Mouse (Mus musculus): ENCODE results near the gene Pdlim5. TPM values are rescaled to one million over a fixed set of nuclear protein-coding genes. Genes with fewer than 3 reads are reported as not detected.
A peak's percentile ranks its signal among the peaks of the same experiment; 100 is the strongest.

Pdlim5 gene
- polyA plus RNA-seq (2011; ENCODE audit: insufficient read depth, insufficient read length, low read depth, missing spikeins), result 37.9 and 45.2 TPM in 2 replicates

DNA sequence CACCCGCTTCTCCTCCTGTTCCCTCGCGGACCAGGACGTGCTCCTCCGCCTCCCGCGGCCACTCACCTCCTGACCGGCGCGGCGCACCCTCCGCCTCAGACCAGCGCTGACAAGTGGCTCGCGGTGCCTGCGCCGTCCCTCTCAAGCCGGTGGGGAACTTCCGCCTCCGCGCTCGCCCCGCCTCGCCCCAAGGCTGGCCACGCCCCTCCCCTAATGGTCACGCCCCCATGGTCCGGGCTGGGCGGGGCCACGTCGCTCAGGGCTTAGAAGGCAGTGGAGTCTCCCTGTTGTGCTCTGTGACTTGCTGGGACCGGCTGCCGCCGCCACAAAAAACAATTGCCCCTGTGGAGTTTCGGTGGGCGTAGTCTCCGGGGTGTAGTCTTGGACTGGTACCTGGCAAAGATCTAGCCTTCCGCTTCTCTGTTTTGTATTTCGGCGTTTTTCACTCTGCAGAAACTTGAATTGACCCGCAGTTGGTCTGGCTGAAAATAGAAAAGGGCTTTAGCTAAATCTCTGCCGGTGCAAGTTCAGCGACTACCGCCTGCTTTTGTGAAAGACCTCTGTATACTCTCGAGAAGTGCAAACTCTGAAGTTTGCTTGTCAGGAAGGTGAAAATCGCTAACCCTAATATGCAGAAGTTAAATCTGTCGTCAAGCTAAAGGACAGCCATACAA, at the start of gene Pdlim5:
TSS of gene Pdlim5 (minus strand) at position 177 of the 674 bp plus-strand sequence.
- Histone ChIP-seq H3K4me1 (ENCODE audit: control insufficient read depth, insufficient read depth, low read length) (no peaks in the 10 kb centered on the region), H3K27me3 (ENCODE audit: control insufficient read depth, insufficient read depth, low read length, poor library complexity, severe bottlenecking) (no peaks in the 10 kb centered on the region), H3K9me3 (replicated peaks; ENCODE audit: control insufficient read depth, insufficient read depth, low read length, poor library complexity, severe bottlenecking) (no peaks in the 10 kb centered on the region), H3K27ac (ENCODE audit: insufficient read depth, low read length) (peak within 1 kb of the TSS; percentile 86), H3K36me3 (ENCODE audit: control insufficient read depth, insufficient read depth, low read length, poor library complexity, severe bottlenecking) (peaks cover 4% of the 10 kb centered on the region; the same call in 1 of the 2 replicates), H3K9ac (ENCODE audit: low read depth, poor library complexity, severe bottlenecking) (peak within 1 kb of the TSS; percentile 52), H3K4me3 (ENCODE audit: low read depth, low read length) (peak within 1 kb of the TSS; percentile 89)
- peak; percentile 79 for TF ChIP-seq EP300 (IDR thresholded peaks at IDR 0.05; ENCODE audit: insufficient read depth, low read depth, low read length)
- TF ChIP-seq POLR2A (IDR thresholded peaks at IDR 0.05; ENCODE audit: insufficient read depth, low read length), result peak; percentile 51
- no peak for TF ChIP-seq CTCF (IDR thresholded peaks at IDR 0.05; ENCODE audit: low read depth, low read length)

DNA sequence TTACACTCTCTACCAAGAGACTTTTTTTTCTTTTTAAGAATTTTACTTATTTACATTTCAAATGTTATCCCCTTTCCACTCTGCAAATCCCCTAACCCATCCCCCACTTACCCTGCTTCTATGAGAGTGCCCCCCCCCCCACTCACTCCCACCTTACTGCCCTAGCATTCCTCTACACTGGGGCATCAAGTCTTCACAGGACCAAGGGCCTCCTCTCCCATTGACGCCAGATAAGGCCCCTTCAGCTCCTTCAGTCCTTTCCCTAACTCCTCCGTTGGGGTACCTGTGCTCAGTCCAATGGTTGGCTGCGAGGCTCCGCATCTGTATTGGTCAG, 48.2 kb upstream of the Pdlim5 start:
- no peaks in the 10 kb centered on the region for H3K4me1 ChIP-seq (ENCODE audit: control insufficient read depth, insufficient read depth, low read length)
- H3K27me3 ChIP-seq (ENCODE audit: control insufficient read depth, insufficient read depth, low read length, poor library complexity, severe bottlenecking), result no peaks in the 10 kb centered on the region
- no peaks in the 10 kb centered on the region for H3K36me3 ChIP-seq (ENCODE audit: control insufficient read depth, insufficient read depth, low read length, poor library complexity, severe bottlenecking)
- TF ChIP-seq CTCF (IDR thresholded peaks at IDR 0.05; ENCODE audit: low read depth, low read length) (no peak), EP300 (IDR thresholded peaks at IDR 0.05; ENCODE audit: insufficient read depth, low read depth, low read length) (no peak)
- H3K4me3 ChIP-seq (ENCODE audit: low read depth, low read length), result no peak overlapping the region
- H3K9me3 ChIP-seq (replicated peaks; ENCODE audit: control insufficient read depth, insufficient read depth, low read length, poor library complexity, severe bottlenecking), result no peaks in the 10 kb centered on the region
- H3K27ac ChIP-seq (ENCODE audit: insufficient read depth, low read length), result no peak overlapping the region
- no peak overlapping the region for H3K9ac ChIP-seq (ENCODE audit: low read depth, poor library complexity, severe bottlenecking)

DNA sequence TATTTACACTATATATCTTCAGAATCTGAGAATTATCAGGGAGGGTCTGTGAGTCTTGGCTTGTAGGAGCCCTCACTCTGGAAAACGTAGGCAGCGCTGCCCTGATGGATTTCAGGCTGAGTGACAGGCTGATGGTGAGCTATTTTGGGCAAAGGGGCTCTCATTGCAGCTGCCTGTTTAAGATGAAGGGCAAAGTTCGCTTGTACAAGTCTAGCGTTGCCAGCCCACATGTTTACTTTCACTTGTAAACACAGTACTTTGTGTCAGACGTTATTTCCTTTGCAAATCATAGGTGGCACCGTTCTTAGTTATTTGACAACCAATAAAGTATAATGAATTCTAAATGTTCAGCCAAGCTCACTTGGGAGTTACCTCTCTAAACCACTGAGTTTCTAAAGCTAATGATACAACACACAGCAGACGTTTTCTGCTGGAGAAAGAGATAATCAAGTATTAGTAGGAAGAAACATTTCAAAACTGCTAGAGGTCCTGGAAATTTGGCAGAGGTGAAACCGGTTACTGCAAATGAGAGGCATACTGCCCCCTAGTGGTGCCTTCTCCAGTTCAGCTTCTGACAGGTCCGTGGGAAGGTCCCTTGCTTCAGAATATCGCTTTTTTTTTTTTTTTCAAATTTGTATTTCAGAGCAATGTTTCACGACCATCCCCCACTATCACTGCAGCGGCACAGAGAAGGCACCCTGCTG, 47.7 kb upstream of the Pdlim5 start:
- no peaks in the 10 kb centered on the region for H3K9me3 ChIP-seq (replicated peaks; ENCODE audit: control insufficient read depth, insufficient read depth, low read length, poor library complexity, severe bottlenecking)
- no peaks in the 10 kb centered on the region for H3K27me3 ChIP-seq (ENCODE audit: control insufficient read depth, insufficient read depth, low read length, poor library complexity, severe bottlenecking)
- H3K36me3 ChIP-seq (ENCODE audit: control insufficient read depth, insufficient read depth, low read length, poor library complexity, severe bottlenecking), result no peaks in the 10 kb centered on the region
- H3K4me1 ChIP-seq (ENCODE audit: control insufficient read depth, insufficient read depth, low read length), result no peaks in the 10 kb centered on the region
- TF ChIP-seq POLR2A (IDR thresholded peaks at IDR 0.05; ENCODE audit: insufficient read depth, low read length) (no peak), CTCF (IDR thresholded peaks at IDR 0.05; ENCODE audit: low read depth, low read length) (peak; percentile 68)
- H3K4me3 ChIP-seq (ENCODE audit: low read depth, low read length), result no peak overlapping the region
- no peak overlapping the region for H3K27ac ChIP-seq (ENCODE audit: insufficient read depth, low read length)
- H3K9ac ChIP-seq (ENCODE audit: low read depth, poor library complexity, severe bottlenecking), result no peak overlapping the region

DNA sequence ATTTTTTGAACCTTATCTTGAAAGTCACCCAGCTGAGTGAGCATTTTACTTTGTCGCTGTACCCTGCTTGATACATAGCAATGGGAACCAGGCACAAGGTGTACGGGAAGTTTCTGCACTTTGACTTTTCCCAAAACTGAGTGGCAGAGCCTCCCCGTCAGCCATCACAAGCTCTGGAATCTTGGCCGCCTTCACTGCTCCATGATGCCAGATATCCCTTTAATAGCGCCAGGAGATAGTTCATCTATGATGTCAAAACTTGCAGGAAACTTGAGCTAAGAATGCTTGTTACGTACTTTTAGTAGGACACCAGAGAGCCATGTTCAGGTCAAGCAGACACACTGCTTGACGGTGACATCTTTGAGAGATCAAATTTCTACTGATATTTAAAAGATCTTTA, 46.7 kb upstream of the Pdlim5 start:
- Histone ChIP-seq H3K9ac (ENCODE audit: low read depth, poor library complexity, severe bottlenecking) (no peak overlapping the region), H3K4me1 (ENCODE audit: control insufficient read depth, insufficient read depth, low read length) (no peaks in the 10 kb centered on the region), H3K4me3 (ENCODE audit: low read depth, low read length) (no peak overlapping the region), H3K27me3 (ENCODE audit: control insufficient read depth, insufficient read depth, low read length, poor library complexity, severe bottlenecking) (no peaks in the 10 kb centered on the region), H3K27ac (ENCODE audit: insufficient read depth, low read length) (no peak overlapping the region), H3K36me3 (ENCODE audit: control insufficient read depth, insufficient read depth, low read length, poor library complexity, severe bottlenecking) (no peaks in the 10 kb centered on the region), H3K9me3 (replicated peaks; ENCODE audit: control insufficient read depth, insufficient read depth, low read length, poor library complexity, severe bottlenecking) (no peaks in the 10 kb centered on the region)
- TF ChIP-seq CTCF (IDR thresholded peaks at IDR 0.05; ENCODE audit: low read depth, low read length), result no peak
- no peak for TF ChIP-seq EP300 (IDR thresholded peaks at IDR 0.05; ENCODE audit: insufficient read depth, low read depth, low read length)
- no peak for TF ChIP-seq POLR2A (IDR thresholded peaks at IDR 0.05; ENCODE audit: insufficient read depth, low read length)

DNA sequence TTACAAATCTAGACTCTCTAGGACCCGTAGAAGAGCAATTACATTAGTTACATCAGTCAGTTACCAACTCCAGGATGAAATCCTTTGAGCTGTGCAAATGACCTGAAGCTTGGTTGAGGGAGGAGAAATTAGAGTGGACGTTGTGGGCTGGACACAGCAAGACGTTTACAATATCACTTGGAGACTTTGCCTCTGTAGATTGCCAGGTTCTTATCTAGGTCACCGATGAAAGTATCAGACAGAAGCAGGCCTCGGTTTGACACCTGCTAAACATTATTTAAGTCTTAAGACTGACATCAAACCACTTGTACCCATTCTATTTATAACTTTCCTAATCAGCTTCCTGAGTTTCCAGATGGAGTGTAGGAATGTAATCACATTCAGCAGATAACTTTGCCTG, 45.6 kb upstream of the Pdlim5 start:
- Histone ChIP-seq H3K9me3 (replicated peaks; ENCODE audit: control insufficient read depth, insufficient read depth, low read length, poor library complexity, severe bottlenecking) (no peaks in the 10 kb centered on the region), H3K4me1 (ENCODE audit: control insufficient read depth, insufficient read depth, low read length) (no peaks in the 10 kb centered on the region), H3K27me3 (ENCODE audit: control insufficient read depth, insufficient read depth, low read length, poor library complexity, severe bottlenecking) (no peaks in the 10 kb centered on the region), H3K36me3 (ENCODE audit: control insufficient read depth, insufficient read depth, low read length, poor library complexity, severe bottlenecking) (no peaks in the 10 kb centered on the region), H3K9ac (ENCODE audit: low read depth, poor library complexity, severe bottlenecking) (no peak overlapping the region), H3K4me3 (ENCODE audit: low read depth, low read length) (no peak overlapping the region), H3K27ac (ENCODE audit: insufficient read depth, low read length) (no peak overlapping the region)
- TF ChIP-seq POLR2A (IDR thresholded peaks at IDR 0.05; ENCODE audit: insufficient read depth, low read length) (no peak), EP300 (IDR thresholded peaks at IDR 0.05; ENCODE audit: insufficient read depth, low read depth, low read length) (no peak), CTCF (IDR thresholded peaks at IDR 0.05; ENCODE audit: low read depth, low read length) (no peak)

DNA sequence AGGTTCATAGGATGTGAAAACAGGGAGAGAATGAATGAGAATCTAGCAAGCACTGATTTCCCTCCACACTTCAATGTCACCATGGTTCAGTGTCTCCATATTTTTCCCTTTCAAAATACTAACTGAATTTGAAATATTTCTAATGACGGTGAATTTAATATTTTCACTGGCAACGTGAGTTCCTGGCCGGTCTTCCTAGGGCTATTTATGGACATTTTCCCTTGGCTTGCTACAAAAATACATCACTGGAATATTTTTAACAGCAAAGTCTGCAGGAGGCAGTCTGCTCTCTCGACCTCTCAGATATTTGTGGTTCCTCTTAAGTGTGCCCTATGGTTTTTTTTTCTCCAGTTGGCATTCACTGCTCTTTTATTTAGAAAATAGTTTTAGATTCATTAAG, 44.7 kb upstream of the Pdlim5 start:
- H3K4me1 ChIP-seq (ENCODE audit: control insufficient read depth, insufficient read depth, low read length), result no peaks in the 10 kb centered on the region
- H3K27ac ChIP-seq (ENCODE audit: insufficient read depth, low read length), result no peak overlapping the region
- H3K36me3 ChIP-seq (ENCODE audit: control insufficient read depth, insufficient read depth, low read length, poor library complexity, severe bottlenecking), result no peaks in the 10 kb centered on the region
- H3K27me3 ChIP-seq (ENCODE audit: control insufficient read depth, insufficient read depth, low read length, poor library complexity, severe bottlenecking), result no peaks in the 10 kb centered on the region
- TF ChIP-seq CTCF (IDR thresholded peaks at IDR 0.05; ENCODE audit: low read depth, low read length) (no peak), EP300 (IDR thresholded peaks at IDR 0.05; ENCODE audit: insufficient read depth, low read depth, low read length) (no peak), POLR2A (IDR thresholded peaks at IDR 0.05; ENCODE audit: insufficient read depth, low read length) (no peak)
- no peak overlapping the region for H3K9ac ChIP-seq (ENCODE audit: low read depth, poor library complexity, severe bottlenecking)
- no peak overlapping the region for H3K4me3 ChIP-seq (ENCODE audit: low read depth, low read length)
- H3K9me3 ChIP-seq (replicated peaks; ENCODE audit: control insufficient read depth, insufficient read depth, low read length, poor library complexity, severe bottlenecking), result no peaks in the 10 kb centered on the region

Measured in ES-Bruce4 (cell line).